In the genomic region with DNA sequence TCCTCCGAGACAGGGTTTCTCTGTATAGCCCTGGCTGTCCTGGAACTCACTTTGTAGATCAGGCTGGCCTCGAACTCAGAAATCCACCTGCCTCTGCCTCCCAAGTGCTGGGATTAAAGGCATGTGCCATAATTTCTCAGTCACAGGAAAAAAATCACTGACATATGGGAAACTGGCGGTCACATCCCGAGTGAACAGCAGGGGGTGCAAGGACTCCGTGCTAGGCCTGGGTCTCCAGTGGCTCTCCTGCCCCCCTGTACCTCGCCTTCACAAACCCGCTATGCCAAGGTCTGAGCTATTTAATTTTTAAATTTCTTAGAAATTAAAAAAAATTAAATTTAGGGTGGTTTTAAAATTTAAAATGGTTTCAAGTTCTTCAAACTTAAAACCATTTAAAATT, we compare ENCODE assay signal across 8 mouse cellular contexts. TPM values are rescaled to one million over a fixed set of nuclear protein-coding genes. Genes with fewer than 3 reads are reported as not detected.
A peak's percentile ranks its signal among the peaks of the same experiment; 100 is the strongest.
DNase-seq lines count a peak whose midpoint lies in the region; ATAC-seq and TF ChIP-seq lines count a peak whose summit lies in the region.
"Not testable (repeated sequence)": the region's sequence is repeated elsewhere in the genome, so short reads cannot be mapped to it uniquely, and the experiment has no call there.

No protein-coding gene starts in this region.

- 27% methylated on average over 7 of the region's 7 CpGs for WGBS in bone marrow, adult 2 months
- 60% methylated on average over 7 of the region's 7 CpGs for WGBS in forebrain, embryonic 14.5 days
- WGBS in hindbrain, postnatal 0 days, result 59% methylated on average over 7 of the region's 7 CpGs
- 44% methylated on average over 7 of the region's 7 CpGs for WGBS in lung, embryonic 14.5 days

- not testable (repeated sequence) for H3K27ac ChIP-seq in bone marrow, adult 2 months (ENCODE audit: control insufficient read depth, insufficient read depth, low read depth, low read length, poor library complexity); forebrain, embryonic 14.5 days (ENCODE audit: low read depth, low read length); hindbrain, postnatal 0 days; lung, embryonic 14.5 days (ENCODE audit: low read depth)

- not testable (repeated sequence) for H3K4me2 ChIP-seq in forebrain, embryonic 14.5 days (ENCODE audit: low read length); hindbrain, postnatal 0 days (ENCODE audit: low read depth, low read length); lung, embryonic 14.5 days

- H3K9me3 ChIP-seq in forebrain, embryonic 14.5 days (replicated peaks; ENCODE audit: control insufficient read depth, low read length); hindbrain, postnatal 0 days (ENCODE audit: low read length); lung, embryonic 14.5 days (ENCODE audit: low read depth, low read length): not testable (repeated sequence)

- H3K4me1 ChIP-seq in bone marrow, adult 2 months (ENCODE audit: control insufficient read depth, insufficient read depth, low read length); forebrain, embryonic 14.5 days (ENCODE audit: control insufficient read depth, insufficient read depth, low read length); hindbrain, postnatal 0 days (ENCODE audit: insufficient read depth, low read length); lung, embryonic 14.5 days (ENCODE audit: insufficient read depth): not testable (repeated sequence)

- H3K36me3 ChIP-seq in forebrain, embryonic 14.5 days (ENCODE audit: control insufficient read depth, insufficient read depth, low read length); hindbrain, postnatal 0 days (ENCODE audit: insufficient read depth, low read length); lung, embryonic 14.5 days (ENCODE audit: insufficient read depth): not testable (repeated sequence)

- DNase-seq in A20 (ENCODE audit: low read depth, low spot score), result peak; percentile 69
- peak; percentile 49 for DNase-seq in forebrain, embryonic 14.5 days (ENCODE audit: low spot score)
- peak; percentile 73 for DNase-seq in hindbrain, postnatal 0 days (ENCODE audit: low spot score)
- peak; percentile 59 to 70 for DNase-seq in layer of hippocampus, postnatal 10 days (ENCODE audit: low spot score in 2 of 2)
- DNase-seq in lung, embryonic 14.5 days, result peak; percentile 85
- DNase-seq in natural killer cell, adult 2 months (ENCODE audit: low spot score in 2 of 2), result peak; percentile 39 to 57
- peak; percentile 76 for DNase-seq in testis, postnatal 10 days (ENCODE audit: low spot score)

- TF ChIP-seq CTCF in bone marrow, adult 2 months (IDR thresholded peaks at IDR 0.05; ENCODE audit: control insufficient read depth, insufficient read depth, low read length), result peak; percentile 69
- TF ChIP-seq CTCF in hindbrain, postnatal 0 days (IDR thresholded peaks at IDR 0.05; ENCODE audit: low read depth), result peak; percentile 70
- TF ChIP-seq CTCF in lung, embryonic 14.5 days (IDR thresholded peaks at IDR 0.05; ENCODE audit: low read depth), result peak; percentile 82

- TF ChIP-seq POLR2A in bone marrow, adult 2 months (IDR thresholded peaks at IDR 0.05; ENCODE audit: borderline replicate concordance, control insufficient read depth, low read depth, low read length), result not testable (repeated sequence)

- ATAC-seq in forebrain, embryonic 14.5 days; hindbrain, postnatal 0 days; lung, embryonic 14.5 days (ENCODE audit: insufficient read depth): not testable (repeated sequence)

- H3K4me3 ChIP-seq in bone marrow, adult 2 months (replicated peaks; ENCODE audit: control insufficient read depth, low read depth, low read length); forebrain, embryonic 14.5 days (ENCODE audit: low read depth, low read length); hindbrain, postnatal 0 days (ENCODE audit: low read length); lung, embryonic 14.5 days (ENCODE audit: low read depth, low read length): not testable (repeated sequence)

- H3K27me3 ChIP-seq in forebrain, embryonic 14.5 days (replicated peaks; ENCODE audit: control insufficient read depth, insufficient read depth, low read length); hindbrain, postnatal 0 days (ENCODE audit: insufficient read depth, low read length); lung, embryonic 14.5 days (ENCODE audit: insufficient read depth, low read length): not testable (repeated sequence)

- not testable (repeated sequence) for H3K9ac ChIP-seq in forebrain, embryonic 14.5 days (ENCODE audit: low read length); hindbrain, postnatal 0 days (replicated peaks; ENCODE audit: low read length); lung, embryonic 14.5 days

RNA-seq across cellular contexts. Expression of a gene that starts 12.0 kb away (rescaled TPM):
- 28.5 and 66.3 TPM in 2 replicates for polyA plus RNA-seq in bone marrow, adult 2 months (2011; ENCODE audit: insufficient read depth, insufficient read length, low replicate concordance, missing spikeins)
- 193 and 216 TPM in 2 replicates for polyA plus RNA-seq in forebrain, embryonic 14.5 days (2014; fragmentation: Nextera tagmentation; extraction: Ambion mirVana)
- 55.3 and 87.9 TPM in 2 replicates for total RNA-seq in hindbrain, postnatal 0 days (2014; rRNA removed)
- polyA plus RNA-seq in hindbrain, postnatal 0 days (2015; fragmentation: Nextera tagmentation; extraction: Ambion mirVana), result 124 and 128 TPM in 2 replicates
- total RNA-seq in layer of hippocampus, postnatal 10 days (2021), result 10 to 100 TPM; 70.7 to 82.3 TPM
- polyA plus RNA-seq in lung, embryonic 14.5 days (2014; fragmentation: Nextera tagmentation; extraction: Ambion mirVana), result 289 and 315 TPM in 2 replicates

RNA-seq across cellular contexts. Expression of a gene that starts 12.4 kb away (rescaled TPM):
- 413 and 448 TPM in 2 replicates for polyA plus RNA-seq in bone marrow, adult 2 months (2011; ENCODE audit: insufficient read depth, insufficient read length, low replicate concordance, missing spikeins)
- polyA plus RNA-seq in forebrain, embryonic 14.5 days (2014; fragmentation: Nextera tagmentation; extraction: Ambion mirVana), result 1,002 and 1,092 TPM in 2 replicates
- total RNA-seq in hindbrain, postnatal 0 days (2014; rRNA removed), result 545 and 609 TPM in 2 replicates
- polyA plus RNA-seq in hindbrain, postnatal 0 days (2015; fragmentation: Nextera tagmentation; extraction: Ambion mirVana), result 1,628 and 1,662 TPM in 2 replicates
- 100 to 1,000 TPM; 930 to 997 TPM for total RNA-seq in layer of hippocampus, postnatal 10 days (2021)
- polyA plus RNA-seq in lung, embryonic 14.5 days (2014; fragmentation: Nextera tagmentation; extraction: Ambion mirVana), result 941 and 956 TPM in 2 replicates

RNA-seq across cellular contexts. Expression of a gene that starts 12.5 kb away (rescaled TPM):
- polyA plus RNA-seq in bone marrow, adult 2 months (2011; ENCODE audit: insufficient read depth, insufficient read length, low replicate concordance, missing spikeins), result not detected in 2 replicates
- 2.9 and 6.9 TPM in 2 replicates for polyA plus RNA-seq in forebrain, embryonic 14.5 days (2014; fragmentation: Nextera tagmentation; extraction: Ambion mirVana)
- total RNA-seq in hindbrain, postnatal 0 days (2014; rRNA removed), result 3.1 and 7.0 TPM in 2 replicates
- 10.2 and 10.9 TPM in 2 replicates for polyA plus RNA-seq in hindbrain, postnatal 0 days (2015; fragmentation: Nextera tagmentation; extraction: Ambion mirVana)
- under 1 TPM in 1 of 2 experiments, not detected in 1; 0.51 TPM for total RNA-seq in layer of hippocampus, postnatal 10 days (2021)
- polyA plus RNA-seq in lung, embryonic 14.5 days (2014; fragmentation: Nextera tagmentation; extraction: Ambion mirVana), result 2.6 and 5.0 TPM in 2 replicates

RNA-seq across cellular contexts. Expression of a gene that starts 33.0 kb away (rescaled TPM):
- polyA plus RNA-seq in bone marrow, adult 2 months (2011; ENCODE audit: insufficient read depth, insufficient read length, low replicate concordance, missing spikeins), result not detected in 2 replicates
- 7.1 and 8.3 TPM in 2 replicates for polyA plus RNA-seq in forebrain, embryonic 14.5 days (2014; fragmentation: Nextera tagmentation; extraction: Ambion mirVana)
- 12.3 and 26.5 TPM in 2 replicates for total RNA-seq in hindbrain, postnatal 0 days (2014; rRNA removed)
- 17.3 and 20.6 TPM in 2 replicates for polyA plus RNA-seq in hindbrain, postnatal 0 days (2015; fragmentation: Nextera tagmentation; extraction: Ambion mirVana)
- total RNA-seq in layer of hippocampus, postnatal 10 days (2021), result 10 to 100 TPM in 1 of 2 experiments, 1 to 10 TPM in 1; 9.0 to 13.1 TPM
- polyA plus RNA-seq in lung, embryonic 14.5 days (2014; fragmentation: Nextera tagmentation; extraction: Ambion mirVana), result 3.1 and 5.1 TPM in 2 replicates

RNA-seq across cellular contexts. Expression of a gene that starts 55.8 kb away (rescaled TPM):
- 32.8 and 80.9 TPM in 2 replicates for polyA plus RNA-seq in bone marrow, adult 2 months (2011; ENCODE audit: insufficient read depth, insufficient read length, low replicate concordance, missing spikeins)
- 2.0 and 4.1 TPM in 2 replicates for polyA plus RNA-seq in forebrain, embryonic 14.5 days (2014; fragmentation: Nextera tagmentation; extraction: Ambion mirVana)
- 7.7 and 10.2 TPM in 2 replicates for total RNA-seq in hindbrain, postnatal 0 days (2014; rRNA removed)
- 5.2 and 6.2 TPM in 2 replicates for polyA plus RNA-seq in hindbrain, postnatal 0 days (2015; fragmentation: Nextera tagmentation; extraction: Ambion mirVana)
- total RNA-seq in layer of hippocampus, postnatal 10 days (2021), result 1 to 10 TPM; 4.2 to 4.8 TPM
- polyA plus RNA-seq in lung, embryonic 14.5 days (2014; fragmentation: Nextera tagmentation; extraction: Ambion mirVana), result 8.5 and 10.1 TPM in 2 replicates
